Mouse (Mus musculus): ENCODE data around the gene G0s2. TPM values are rescaled to one million over a fixed set of nuclear protein-coding genes. Genes with fewer than 3 reads are reported as not detected.

The G0s2 gene
- polyA plus RNA-seq, 1 experiment, result 201 TPM

GRCm38 (mm10) chr1:193263026-193263907 is 9.8 kb downstream of the G0s2 start:
- H3K4me3 ChIP-seq (ENCODE audit: insufficient read depth, low read depth, low read length), result peak overlapping the region; percentile 5
- DNase-seq, result peak; percentile 47
- H3K27ac ChIP-seq (ENCODE audit: insufficient read depth, low read depth, low read length), result peak overlapping the region; percentile 20
- no peaks in the 10 kb centered on the region for H3K36me3 ChIP-seq (ENCODE audit: control insufficient read depth, insufficient read depth, low read length)
- 62% methylated on average over 8 of the region's 8 CpGs for WGBS
- no peaks in the 10 kb centered on the region for H3K27me3 ChIP-seq (replicated peaks; ENCODE audit: control insufficient read depth, insufficient read depth, low read length)
- TF ChIP-seq CTCF (conservative IDR thresholded peaks at IDR 0.05; ENCODE audit: insufficient read depth, insufficient read length, low read depth, low read length) (no peak), POLR2A (IDR thresholded peaks at IDR 0.05; ENCODE audit: low read depth, low read length) (no peak)
- peaks cover 3% of the 10 kb centered on the region; the same call in 1 of the 2 replicates for H3K4me1 ChIP-seq (ENCODE audit: control insufficient read depth, insufficient read depth, low read length)

DNA sequence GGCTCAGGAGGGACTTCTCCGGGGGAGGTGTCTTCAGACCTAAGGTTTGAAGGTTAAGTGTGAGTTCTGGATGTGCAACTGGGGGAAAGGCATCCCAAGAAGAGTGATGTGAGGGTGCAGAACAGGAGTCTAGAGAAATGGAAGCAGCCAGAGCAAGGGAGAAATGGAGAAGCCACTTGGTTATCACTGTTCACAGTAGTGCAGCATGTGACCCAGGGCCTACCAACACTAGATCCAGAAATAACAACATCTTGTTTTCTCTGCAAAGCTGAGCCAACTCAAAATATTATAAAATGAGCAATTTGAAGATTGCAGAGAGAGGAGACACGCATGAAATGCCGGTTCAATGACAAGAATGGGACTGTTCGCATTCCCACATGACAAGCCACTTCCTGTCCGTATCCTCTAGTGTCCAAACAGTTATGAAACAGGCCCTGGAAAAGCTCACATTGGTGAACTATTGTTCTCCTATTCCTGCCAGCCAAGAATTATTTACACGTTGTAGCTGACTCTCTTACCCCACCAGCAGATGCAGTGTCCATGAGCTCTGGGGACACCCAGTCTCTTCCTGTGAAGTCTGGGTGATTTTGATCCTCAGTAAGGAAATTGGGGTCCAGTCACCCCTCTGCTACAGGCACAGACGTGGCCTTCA is 11.0 kb downstream of the G0s2 start:
- 56% methylated on average over 7 of the region's 7 CpGs for WGBS
- Histone ChIP-seq H3K27ac (ENCODE audit: insufficient read depth, low read depth, low read length) (peak overlapping the region; percentile 96), H3K27me3 (replicated peaks; ENCODE audit: control insufficient read depth, insufficient read depth, low read length) (no peaks in the 10 kb centered on the region), H3K36me3 (ENCODE audit: control insufficient read depth, insufficient read depth, low read length) (no peaks in the 10 kb centered on the region), H3K4me3 (ENCODE audit: insufficient read depth, low read depth, low read length) (no peak overlapping the region), H3K4me1 (ENCODE audit: control insufficient read depth, insufficient read depth, low read length) (peaks cover 3% of the 10 kb centered on the region; the same call in 1 of the 2 replicates)
- TF ChIP-seq CTCF (conservative IDR thresholded peaks at IDR 0.05; ENCODE audit: insufficient read depth, insufficient read length, low read depth, low read length) (no peak), POLR2A (IDR thresholded peaks at IDR 0.05; ENCODE audit: low read depth, low read length) (no peak)
- peak; percentile 88 for DNase-seq

DNA sequence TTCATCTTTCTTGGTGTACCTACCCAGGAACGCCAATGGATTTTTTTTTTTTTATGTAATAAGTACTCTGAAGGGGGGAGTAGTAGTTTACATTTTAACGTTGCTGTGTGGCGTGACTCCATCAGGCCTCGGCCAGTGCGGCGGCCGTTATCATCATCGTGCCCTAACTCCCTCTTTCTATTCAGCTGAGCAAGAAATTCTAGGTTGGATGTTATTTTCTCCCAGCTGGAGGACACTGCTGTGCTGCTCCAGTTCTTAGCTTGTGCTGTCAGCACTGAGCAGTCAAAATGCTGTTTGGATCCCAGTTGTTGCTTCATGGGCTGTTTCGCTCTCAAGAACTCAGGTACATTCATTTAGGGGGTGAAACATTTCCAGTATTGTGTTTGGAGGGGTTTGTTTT is 13.5 kb downstream of the G0s2 start:
- no peak for TF ChIP-seq CTCF (conservative IDR thresholded peaks at IDR 0.05; ENCODE audit: insufficient read depth, insufficient read length, low read depth, low read length)
- Histone ChIP-seq H3K27me3 (replicated peaks; ENCODE audit: control insufficient read depth, insufficient read depth, low read length) (no peaks in the 10 kb centered on the region), H3K4me1 (ENCODE audit: control insufficient read depth, insufficient read depth, low read length) (peaks cover 5% of the 10 kb centered on the region; the same call in 1 of the 2 replicates), H3K4me3 (ENCODE audit: insufficient read depth, low read depth, low read length) (no peak overlapping the region), H3K36me3 (ENCODE audit: control insufficient read depth, insufficient read depth, low read length) (no peaks in the 10 kb centered on the region), H3K27ac (ENCODE audit: insufficient read depth, low read depth, low read length) (no peak overlapping the region)
- no peak for DNase-seq
- WGBS, result 83% methylated on average over 9 of the region's 9 CpGs

DNA sequence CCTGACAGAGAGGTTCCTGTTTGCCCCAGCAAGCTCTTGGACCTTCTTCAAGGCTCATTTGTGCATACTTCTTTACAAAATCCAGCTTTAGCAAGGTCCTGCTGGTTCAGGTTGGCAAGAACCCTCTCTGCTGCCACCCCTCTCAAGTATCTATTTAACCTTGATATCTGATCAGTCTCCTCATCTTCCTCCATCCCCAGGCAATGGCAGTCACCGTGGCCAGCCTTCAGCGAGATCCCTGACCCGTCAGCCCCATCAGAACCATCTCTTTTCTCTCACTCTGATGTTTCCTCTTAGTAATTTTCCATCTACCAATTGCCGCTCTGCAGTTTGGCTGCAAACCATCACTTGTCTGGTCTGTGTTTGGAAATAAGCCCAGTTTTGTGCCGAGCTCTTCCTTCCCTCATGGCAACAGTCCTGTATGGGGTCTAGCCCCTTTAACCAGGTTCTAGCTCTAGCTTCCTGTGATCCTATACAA is 16.4 kb downstream of the G0s2 start:
- 20% methylated on average over 5 of the region's 5 CpGs for WGBS
- Histone ChIP-seq H3K4me1 (ENCODE audit: control insufficient read depth, insufficient read depth, low read length) (peaks cover 8% of the 10 kb centered on the region; the same call in 1 of the 2 replicates), H3K27ac (ENCODE audit: insufficient read depth, low read depth, low read length) (peak overlapping the region; percentile 58; the same call in 1 of the 2 replicates), H3K36me3 (ENCODE audit: control insufficient read depth, insufficient read depth, low read length) (no peaks in the 10 kb centered on the region), H3K27me3 (replicated peaks; ENCODE audit: control insufficient read depth, insufficient read depth, low read length) (no peaks in the 10 kb centered on the region), H3K4me3 (ENCODE audit: insufficient read depth, low read depth, low read length) (no peak overlapping the region)
- TF ChIP-seq CTCF (conservative IDR thresholded peaks at IDR 0.05; ENCODE audit: insufficient read depth, insufficient read length, low read depth, low read length) (no peak), POLR2A (IDR thresholded peaks at IDR 0.05; ENCODE audit: low read depth, low read length) (no peak)
- peak; percentile 66 for DNase-seq

DNA sequence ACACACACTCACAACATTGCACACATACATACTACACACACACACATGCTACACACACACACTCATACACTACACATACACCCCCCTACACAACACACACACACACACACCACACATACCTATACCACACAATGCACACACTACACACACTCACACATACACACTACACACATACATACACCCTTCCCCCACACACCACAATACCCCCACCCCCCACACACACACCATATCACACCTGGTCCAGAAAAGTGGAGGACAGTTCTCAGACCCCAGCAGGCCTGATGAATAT is 16.8 kb downstream of the G0s2 start:
- DNase-seq, result no peak
- Histone ChIP-seq H3K27ac (ENCODE audit: insufficient read depth, low read depth, low read length) (peak overlapping the region; percentile 58; the same call in 1 of the 2 replicates), H3K27me3 (replicated peaks; ENCODE audit: control insufficient read depth, insufficient read depth, low read length) (no peaks in the 10 kb centered on the region)

DNA sequence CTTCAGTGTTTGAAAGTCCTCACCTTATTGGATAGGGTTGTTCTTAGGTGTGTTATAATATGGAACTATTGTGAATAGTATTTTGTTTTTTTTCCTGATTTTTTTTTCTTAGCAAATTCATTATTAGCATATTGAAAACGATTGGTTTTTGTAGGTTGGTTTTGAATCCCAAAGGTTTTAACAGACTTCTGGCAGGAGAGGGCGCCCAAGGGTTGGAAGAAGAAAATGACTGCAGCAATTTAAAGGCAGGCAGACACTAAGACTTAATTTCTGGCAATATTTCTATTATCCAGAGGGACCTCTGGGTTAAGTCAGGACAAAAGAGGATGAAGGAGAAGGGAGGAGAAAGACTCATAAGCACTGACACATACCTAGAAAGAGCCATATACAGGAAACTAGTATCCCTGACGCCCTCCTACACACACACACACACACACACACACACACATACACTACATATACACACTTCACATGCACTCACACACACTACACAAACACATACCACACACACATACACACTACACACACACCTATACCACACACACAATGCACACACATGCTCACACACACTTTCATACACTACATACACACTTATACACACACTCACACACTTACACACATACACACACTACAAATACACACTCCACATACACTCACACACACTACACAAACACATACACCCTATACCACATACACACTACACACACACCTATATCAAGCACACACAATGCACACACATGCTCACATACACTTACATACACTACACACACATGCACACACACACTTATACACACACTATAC is 17.3 kb downstream of the G0s2 start:
- Histone ChIP-seq H3K36me3 (ENCODE audit: control insufficient read depth, insufficient read depth, low read length) (no peaks in the 10 kb centered on the region), H3K4me3 (ENCODE audit: insufficient read depth, low read depth, low read length) (no peak overlapping the region), H3K27me3 (replicated peaks; ENCODE audit: control insufficient read depth, insufficient read depth, low read length) (no peaks in the 10 kb centered on the region), H3K27ac (ENCODE audit: insufficient read depth, low read depth, low read length) (no peak overlapping the region), H3K4me1 (ENCODE audit: control insufficient read depth, insufficient read depth, low read length) (peaks cover 13% of the 10 kb centered on the region; the same call in 1 of the 2 replicates)
- DNase-seq, result peak; percentile 82
- 32% methylated on average over 3 of the region's 3 CpGs for WGBS
- TF ChIP-seq POLR2A (IDR thresholded peaks at IDR 0.05; ENCODE audit: low read depth, low read length), result no peak
- TF ChIP-seq CTCF (conservative IDR thresholded peaks at IDR 0.05; ENCODE audit: insufficient read depth, insufficient read length, low read depth, low read length), result 0 out of 2 replicates have a peak, but pooled peaks have one; percentile 19

More for the DNA sequence above, 16.8 kb downstream of the G0s2 start:
- Histone ChIP-seq H3K4me1 (ENCODE audit: control insufficient read depth, insufficient read depth, low read length) (peaks cover 12% of the 10 kb centered on the region; the same call in 1 of the 2 replicates), H3K4me3 (ENCODE audit: insufficient read depth, low read depth, low read length) (no peak overlapping the region), H3K36me3 (ENCODE audit: control insufficient read depth, insufficient read depth, low read length) (no peaks in the 10 kb centered on the region)
- no peak for TF ChIP-seq CTCF (conservative IDR thresholded peaks at IDR 0.05; ENCODE audit: insufficient read depth, insufficient read length, low read depth, low read length)
- TF ChIP-seq POLR2A (IDR thresholded peaks at IDR 0.05; ENCODE audit: low read depth, low read length), result no peak

Measured in kidney, adult 2 months (tissue).